Mouse (Mus musculus): ENCODE results near the gene Trpd52l3.

DNA sequence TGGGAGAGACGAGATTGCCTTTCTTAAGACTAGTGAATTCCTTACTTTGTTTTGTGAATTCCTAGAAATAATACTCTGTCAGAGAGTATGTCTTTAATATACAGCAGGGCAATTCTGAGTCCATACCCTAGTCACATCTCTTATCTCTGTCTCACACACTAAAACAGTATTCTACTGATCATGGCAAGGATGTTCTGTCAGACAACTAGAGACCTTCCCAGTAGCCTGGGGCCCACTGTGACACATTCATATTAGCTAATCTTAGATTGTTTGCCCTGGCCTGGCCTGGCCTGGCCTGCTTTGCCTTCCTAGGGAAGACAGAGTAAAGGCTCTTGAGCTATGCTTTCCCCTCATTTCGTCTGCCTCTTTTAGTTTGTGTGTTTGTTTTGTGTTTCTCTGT is 47.0 kb downstream of the Trpd52l3 start:
- no peak for TF ChIP-seq CTCF (IDR thresholded peaks at IDR 0.05; ENCODE audit: low read depth, low read length)
- no peak for TF ChIP-seq POLR2A (IDR thresholded peaks at IDR 0.05; ENCODE audit: borderline replicate concordance, low read depth, low read length)

Data from bone marrow macrophage, adult 2 months (primary cell).